In genomic region chr11:110563801-110564200, GRCm38 (mm10) we compare ENCODE assay signal across 11 mouse cellular contexts.
"Had no signal": no experiment of that assay in that cellular context is flagged by ENCODE, and none has a peak within 500 bp of the region (broad histone marks: within the 10 kb centered on the region; RNA-seq: fewer than 3 reads in every experiment).

No protein-coding gene starts in this region.

- DNase-seq: kidney, adult 18-20 months; liver; lung, adult 2 months; lung, postnatal 10 days; right cerebral cortex, postnatal 14 days; thymus, postnatal 36 days had no signal

- H3K4me3 ChIP-seq: kidney, embryonic 15.5 days; limb, embryonic 12.5 days; midbrain, embryonic 13.5 days had no signal

- H3K27ac ChIP-seq: limb, embryonic 12.5 days; liver, embryonic 14.5 days; macrophage; midbrain, embryonic 13.5 days had no signal

- ATAC-seq: midbrain, embryonic 13.5 days had no signal
